Mouse (Mus musculus): ENCODE measurements around the gene Asb17. TPM values are rescaled to one million over a fixed set of nuclear protein-coding genes. Genes with fewer than 3 reads are reported as not detected.
"Not testable (repeated sequence)": the region's sequence is repeated elsewhere in the genome, so short reads cannot be mapped to it uniquely, and the experiment has no call there.

The Asb17 gene
- polyA plus RNA-seq, 1 experiment, result not detected

DNA sequence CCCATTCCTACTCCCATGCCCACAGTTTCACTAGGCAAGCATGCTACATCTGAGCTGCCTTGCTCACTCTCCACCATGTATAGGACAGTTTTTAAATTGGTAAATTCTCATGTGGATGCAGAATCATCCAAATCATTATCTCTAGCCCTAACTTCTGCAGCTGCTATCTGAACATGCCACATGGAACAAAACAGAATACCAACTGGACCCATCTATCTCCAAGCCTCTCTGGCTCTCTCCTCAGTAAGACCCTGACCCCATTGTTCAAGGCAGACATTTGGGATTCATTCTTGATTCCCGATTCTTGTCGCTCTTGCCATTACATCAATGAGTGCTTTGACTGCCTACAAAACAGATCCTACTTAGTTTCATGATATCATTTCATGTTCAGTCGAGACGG, 2.1 kb downstream of the Asb17 start:
- TF ChIP-seq CTCF (IDR thresholded peaks at IDR 0.05; ENCODE audit: insufficient read depth, low read length), result no peak
- TF ChIP-seq POLR2A (IDR thresholded peaks at IDR 0.05; ENCODE audit: borderline replicate concordance, extremely low read depth, low read depth, low read length), result no peak
- Histone ChIP-seq H3K4me1 (ENCODE audit: control insufficient read depth, insufficient read depth, low read length) (no peaks in the 10 kb centered on the region), H3K4me3 (replicated peaks; ENCODE audit: extremely low read depth, low read depth, low read length) (no peak overlapping the region)
- WGBS, result 90% methylated on average over 4 of the region's 4 CpGs
- DNase-seq, result no peak

DNA sequence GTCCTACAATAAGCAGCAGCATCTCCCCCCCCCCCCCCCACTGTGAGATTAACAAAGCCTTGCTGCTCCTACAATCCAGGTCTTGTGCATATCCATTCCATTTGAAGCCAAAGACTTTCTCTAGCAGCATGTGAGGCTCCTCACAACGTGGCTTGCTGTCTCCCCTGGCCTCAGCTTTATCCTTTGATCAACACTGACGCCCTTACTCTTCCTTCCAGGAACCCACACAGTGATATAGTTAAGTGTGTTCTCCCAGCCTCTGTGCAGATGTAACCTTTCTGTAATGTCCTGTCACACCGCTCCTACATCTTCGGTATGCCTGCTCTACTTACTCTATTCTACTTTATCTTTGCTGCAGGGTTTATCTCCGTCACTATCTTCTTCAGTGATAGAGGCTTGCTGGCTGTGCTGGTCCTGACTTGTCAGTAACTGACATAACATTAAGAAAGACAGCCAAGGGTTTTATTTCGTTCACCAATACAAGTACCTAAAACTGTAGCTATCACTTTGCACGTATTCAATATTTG, 3.3 kb downstream of the Asb17 start:
- DNase-seq, result no peak
- 73% methylated on average over 7 of the region's 7 CpGs for WGBS
- Histone ChIP-seq H3K4me1 (ENCODE audit: control insufficient read depth, insufficient read depth, low read length) (no peaks in the 10 kb centered on the region), H3K4me3 (replicated peaks; ENCODE audit: extremely low read depth, low read depth, low read length) (no peak overlapping the region)
- TF ChIP-seq POLR2A (IDR thresholded peaks at IDR 0.05; ENCODE audit: borderline replicate concordance, extremely low read depth, low read depth, low read length), result no peak
- no peak for TF ChIP-seq CTCF (IDR thresholded peaks at IDR 0.05; ENCODE audit: insufficient read depth, low read length)

GRCm38 (mm10) chr3:153849368-153850015, 5.5 kb downstream of the Asb17 start:
- no peak overlapping the region for H3K4me3 ChIP-seq (replicated peaks; ENCODE audit: extremely low read depth, low read depth, low read length)
- DNase-seq, result peak; percentile 14
- 3% methylated on average over 5 of the region's 5 CpGs for WGBS
- H3K4me1 ChIP-seq (ENCODE audit: control insufficient read depth, insufficient read depth, low read length), result no peaks in the 10 kb centered on the region
- TF ChIP-seq POLR2A (IDR thresholded peaks at IDR 0.05; ENCODE audit: borderline replicate concordance, extremely low read depth, low read depth, low read length), result no peak
- TF ChIP-seq CTCF (IDR thresholded peaks at IDR 0.05; ENCODE audit: insufficient read depth, low read length), result no peak

DNA sequence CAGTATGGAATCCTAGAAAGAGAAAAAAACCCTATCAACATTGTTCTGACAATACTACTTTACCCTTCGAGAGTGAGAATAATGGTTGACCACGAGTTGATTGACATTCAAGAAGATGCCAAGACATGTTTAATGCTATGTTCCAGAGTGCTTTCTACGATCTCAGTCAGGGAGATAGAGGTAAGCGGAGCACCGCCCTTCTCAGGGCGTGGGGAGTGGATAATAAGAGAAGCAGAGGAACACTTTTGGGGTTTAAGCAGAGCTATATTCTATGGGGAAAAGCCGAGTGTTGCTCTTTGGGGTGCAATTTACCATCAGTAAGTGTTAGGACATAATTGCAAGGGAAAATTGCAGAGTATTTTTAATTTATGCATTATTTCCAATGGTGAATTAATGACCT, 6.8 kb downstream of the Asb17 start:
- H3K4me1 ChIP-seq (ENCODE audit: control insufficient read depth, insufficient read depth, low read length), result no peaks in the 10 kb centered on the region
- DNase-seq, result no peak
- TF ChIP-seq CTCF (IDR thresholded peaks at IDR 0.05; ENCODE audit: insufficient read depth, low read length) (no peak), POLR2A (IDR thresholded peaks at IDR 0.05; ENCODE audit: borderline replicate concordance, extremely low read depth, low read depth, low read length) (no peak)
- WGBS, result 89% methylated on average over 7 of the region's 7 CpGs
- H3K4me3 ChIP-seq (replicated peaks; ENCODE audit: extremely low read depth, low read depth, low read length), result no peak overlapping the region

DNA sequence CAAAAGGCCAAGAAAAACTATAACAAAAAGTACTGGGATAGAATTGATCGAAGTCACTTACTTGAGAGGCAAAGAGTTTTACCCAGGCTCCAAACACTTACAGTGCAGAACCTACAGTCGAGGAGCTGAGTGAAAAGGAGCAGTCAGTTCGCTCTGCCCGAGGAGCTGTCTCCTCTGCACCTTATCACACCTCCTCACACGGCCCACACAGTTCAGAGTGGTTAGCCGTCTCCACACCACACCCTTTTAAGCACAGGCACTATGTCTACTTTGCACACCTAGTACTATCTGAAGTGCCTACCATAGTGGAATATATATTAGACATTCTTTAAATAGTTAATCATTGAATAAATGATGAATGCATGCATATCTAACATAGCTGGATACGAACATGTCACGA, 8.3 kb downstream of the Asb17 start:
- 54% methylated on average over 8 of the region's 8 CpGs for WGBS
- no peak for DNase-seq
- H3K4me3 ChIP-seq (replicated peaks; ENCODE audit: extremely low read depth, low read depth, low read length), result no peak overlapping the region
- no peaks in the 10 kb centered on the region for H3K4me1 ChIP-seq (ENCODE audit: control insufficient read depth, insufficient read depth, low read length)
- TF ChIP-seq POLR2A (IDR thresholded peaks at IDR 0.05; ENCODE audit: borderline replicate concordance, extremely low read depth, low read depth, low read length) (no peak), CTCF (IDR thresholded peaks at IDR 0.05; ENCODE audit: insufficient read depth, low read length) (no peak)

- H3K4me1 ChIP-seq (ENCODE audit: control insufficient read depth, insufficient read depth, low read length), result no peaks in the 10 kb centered on the region
- no peak overlapping the region for H3K4me3 ChIP-seq (replicated peaks; ENCODE audit: extremely low read depth, low read depth, low read length)
- no peak for DNase-seq
- 72% methylated on average over 10 of the region's 10 CpGs for WGBS
- TF ChIP-seq POLR2A (IDR thresholded peaks at IDR 0.05; ENCODE audit: borderline replicate concordance, extremely low read depth, low read depth, low read length) (no peak), CTCF (IDR thresholded peaks at IDR 0.05; ENCODE audit: insufficient read depth, low read length) (no peak)
Observed at GRCm38 (mm10) chr3:153858350-153859001, 14.5 kb downstream of the Asb17 start.

- WGBS, result 87% methylated on average over 8 of the region's 8 CpGs
- H3K4me1 ChIP-seq (ENCODE audit: control insufficient read depth, insufficient read depth, low read length); DNase-seq; H3K4me3 ChIP-seq (replicated peaks; ENCODE audit: extremely low read depth, low read depth, low read length): not testable (repeated sequence)
Observed at GRCm38 (mm10) chr3:153860392-153860791, 16.4 kb downstream of the Asb17 start.

- TF ChIP-seq POLR2A (IDR thresholded peaks at IDR 0.05; ENCODE audit: borderline replicate concordance, extremely low read depth, low read depth, low read length), result no peak
- no peak for TF ChIP-seq CTCF (IDR thresholded peaks at IDR 0.05; ENCODE audit: insufficient read depth, low read length)
Observed at GRCm38 (mm10) chr3:153863816-153864215, 19.8 kb downstream of the Asb17 start.

GRCm38 (mm10) chr3:153864636-153865429, 20.8 kb downstream of the Asb17 start:
- no peaks in the 10 kb centered on the region for H3K4me1 ChIP-seq (ENCODE audit: control insufficient read depth, insufficient read depth, low read length)
- DNase-seq, result no peak
- no peak for TF ChIP-seq CTCF (IDR thresholded peaks at IDR 0.05; ENCODE audit: insufficient read depth, low read length)
- no peak for TF ChIP-seq POLR2A (IDR thresholded peaks at IDR 0.05; ENCODE audit: borderline replicate concordance, extremely low read depth, low read depth, low read length)
- 83% methylated on average over 4 of the region's 4 CpGs for WGBS
- no peak overlapping the region for H3K4me3 ChIP-seq (replicated peaks; ENCODE audit: extremely low read depth, low read depth, low read length)

More at GRCm38 (mm10) chr3:153863816-153864215, 19.8 kb downstream of the Asb17 start:
- 60% methylated on average over 2 of the region's 2 CpGs for WGBS
- Histone ChIP-seq H3K4me3 (replicated peaks; ENCODE audit: extremely low read depth, low read depth, low read length) (no peak overlapping the region), H3K4me1 (ENCODE audit: control insufficient read depth, insufficient read depth, low read length) (no peaks in the 10 kb centered on the region)
- no peak for DNase-seq

Data from lung, adult 2 months (tissue).